Mouse (Mus musculus): ENCODE data around the gene Gm11115. TPM values are rescaled to one million over a fixed set of nuclear protein-coding genes. Genes with fewer than 3 reads are reported as not detected.

Gm11115 gene
- not detected in 2 replicates for polyA plus RNA-seq (2014; fragmentation: Nextera tagmentation; extraction: Ambion mirVana)

GRCm38 (mm10) chr5:88153999-88154398 is at the start of gene Gm11115:
Gene Gm11115 (minus strand): TSS chr5:88154099.
- no peaks in the 10 kb centered on the region for H3K27me3 ChIP-seq (replicated peaks; ENCODE audit: control insufficient read depth, insufficient read depth, low read length)
- no peak within 1 kb of the TSS for H3K4me2 ChIP-seq (ENCODE audit: low read depth, low read length)
- ATAC-seq (ENCODE audit: low read depth) (no peak), DNase-seq (ENCODE audit: low spot score) (no peak)
- H3K4me3 ChIP-seq (ENCODE audit: low read depth, low read length) = no peak within 1 kb of the TSS
- H3K27ac ChIP-seq (replicated peaks; ENCODE audit: low read depth, low read length) = no peak within 1 kb of the TSS
- H3K9ac ChIP-seq (ENCODE audit: low read depth, low read length) = no peak within 1 kb of the TSS
- H3K36me3 ChIP-seq (ENCODE audit: control insufficient read depth, insufficient read depth, low read length) = no peaks in the 10 kb centered on the region
- no peaks in the 10 kb centered on the region for H3K4me1 ChIP-seq (ENCODE audit: control insufficient read depth, insufficient read depth, low read length)
- H3K9me3 ChIP-seq (ENCODE audit: control insufficient read depth, low read length) = no peaks in the 10 kb centered on the region

- DNase-seq (ENCODE audit: low spot score) (no peak), ATAC-seq (ENCODE audit: low read depth) (no peak)
- no peak within 1 kb of the TSS for H3K4me3 ChIP-seq (ENCODE audit: low read depth, low read length)
- no peak within 1 kb of the TSS for H3K4me2 ChIP-seq (ENCODE audit: low read depth, low read length)
- H3K27me3 ChIP-seq (replicated peaks; ENCODE audit: control insufficient read depth, insufficient read depth, low read length) = no peaks in the 10 kb centered on the region
- H3K27ac ChIP-seq (replicated peaks; ENCODE audit: low read depth, low read length) = no peak within 1 kb of the TSS
- no peaks in the 10 kb centered on the region for H3K9me3 ChIP-seq (ENCODE audit: control insufficient read depth, low read length)
- H3K4me1 ChIP-seq (ENCODE audit: control insufficient read depth, insufficient read depth, low read length) = no peaks in the 10 kb centered on the region
- 67% methylated on average over 1 of the region's 1 CpGs for WGBS
- H3K9ac ChIP-seq (ENCODE audit: low read depth, low read length) = no peak within 1 kb of the TSS
- no peaks in the 10 kb centered on the region for H3K36me3 ChIP-seq (ENCODE audit: control insufficient read depth, insufficient read depth, low read length)
Measured at GRCm38 (mm10) chr5:88111430-88111829, 42.5 kb downstream of the Gm11115 start, which contains the start of gene Gm11116. Gene Gm11116 (minus strand): TSS chr5:88111530.

Other genes with a start within 250 kb of the Gm11115 start
- 0.28 and 0.29 TPM in 2 replicates for gene Csn3, start 228.5 kb downstream of the Gm11115 start, polyA plus RNA-seq (2014; fragmentation: Nextera tagmentation; extraction: Ambion mirVana)
- not detected in 2 replicates for gene 2310003L06Rik, start 184.6 kb downstream of the Gm11115 start, polyA plus RNA-seq (2014; fragmentation: Nextera tagmentation; extraction: Ambion mirVana)
- 0.51 TPM in 1 of 2 replicates, not detected in the other for gene Gm28434, start 184.6 kb downstream of the Gm11115 start, polyA plus RNA-seq (2014; fragmentation: Nextera tagmentation; extraction: Ambion mirVana)
- not detected in 2 replicates for gene Cabs1, start 174.7 kb downstream of the Gm11115 start, polyA plus RNA-seq (2014; fragmentation: Nextera tagmentation; extraction: Ambion mirVana)
- gene Smr3a, start 151.6 kb downstream of the Gm11115 start, polyA plus RNA-seq (2014; fragmentation: Nextera tagmentation; extraction: Ambion mirVana) = 0.47 TPM in 1 of 2 replicates, not detected in the other
- not detected in 2 replicates for gene Smr2, start 67.5 kb downstream of the Gm11115 start, polyA plus RNA-seq (2014; fragmentation: Nextera tagmentation; extraction: Ambion mirVana)
- not detected in 2 replicates for gene Gm11116, start 42.6 kb downstream of the Gm11115 start, polyA plus RNA-seq (2014; fragmentation: Nextera tagmentation; extraction: Ambion mirVana)
- gene Gm7714, start 114.8 kb upstream of the Gm11115 start, polyA plus RNA-seq (2014; fragmentation: Nextera tagmentation; extraction: Ambion mirVana) = not detected in 2 replicates
- gene Prol1, start 163.2 kb upstream of the Gm11115 start, polyA plus RNA-seq (2014; fragmentation: Nextera tagmentation; extraction: Ambion mirVana) = not detected in 2 replicates
- 0.47 TPM in 1 of 2 replicates, not detected in the other for gene Amtn, start 222.0 kb upstream of the Gm11115 start, polyA plus RNA-seq (2014; fragmentation: Nextera tagmentation; extraction: Ambion mirVana)